Mouse (Mus musculus) ES-Bruce4 (cell line): Measurements from ENCODE around the gene Mrpl51.
"Not testable (repeated sequence)": the region's sequence is repeated elsewhere in the genome, so short reads cannot be mapped to it uniquely, and the experiment has no call there.

ENCODE experiments used
- CTCF ChIP-seq: IDR thresholded peaks from one replicate; pipeline ENCODE4 v1.8.1; 2011; ENCODE audit warnings: low read depth, low read length
- EP300 ChIP-seq: IDR thresholded peaks from 2 replicates; pipeline ENCODE4 v1.6.1; 2011; ENCODE audit warnings: low read depth, low read length; ENCODE audit not compliant: insufficient read depth
- POLR2A ChIP-seq: IDR thresholded peaks from one replicate; pipeline ENCODE4 v1.8.1; 2011; ENCODE audit warnings: low read length; ENCODE audit not compliant: insufficient read depth

GRCm38 (mm10) chr6:125162615-125163305 is 28.8 kb upstream of the Mrpl51 start:
- not testable (repeated sequence) for TF ChIP-seq POLR2A, CTCF, EP300
